Mouse (Mus musculus) stomach, embryonic 14.5 days (tissue): Measurements from ENCODE around the gene Gm20518. TPM values are rescaled to one million over a fixed set of nuclear protein-coding genes. Genes with fewer than 3 reads are reported as not detected.
A peak's percentile ranks its signal among the peaks of the same experiment; 100 is the strongest.

Experiments used
- ATAC-seq: fragments of 200-750 bp; cut with Nextera tagmentation; 2 replicates; pipeline ENCODE4 v1.8.0; 2017; ENCODE audit warnings: low read depth, moderate TSS enrichment; ENCODE audit not compliant: insufficient number of reproducible peaks, insufficient read depth, low FRiP score
- H3K27ac ChIP-seq: fragments of 300-500 bp; sonication (generic); 2 replicates; pipeline ENCODE4 v1.5.1; 2014; ENCODE audit warnings: mild to moderate bottlenecking, low read length, moderate library complexity, mixed read lengths
- H3K27me3 ChIP-seq: fragments of 300-500 bp; sonication (generic); 2 replicates; pipeline ENCODE4 v1.6.1; 2014; ENCODE audit warnings: low read length, control low read depth, mixed read lengths; ENCODE audit not compliant: control insufficient read depth, insufficient read depth
- H3K36me3 ChIP-seq: fragments of 300-500 bp; sonication (generic); 2 replicates; pipeline ENCODE4 v1.6.1; 2014; ENCODE audit warnings: mild to moderate bottlenecking, control low read depth, low read length, moderate library complexity, mixed read lengths; ENCODE audit not compliant: control insufficient read depth, insufficient read depth
- H3K4me1 ChIP-seq: fragments of 300-500 bp; sonication (generic); 2 replicates; pipeline ENCODE4 v1.6.1; 2014; ENCODE audit warnings: low read length, control low read depth, mixed read lengths; ENCODE audit not compliant: control insufficient read depth, insufficient read depth
- H3K4me2 ChIP-seq: fragments of 300-500 bp; sonication (generic); replicated peaks from 2 replicates; pipeline ENCODE4 v1.6.1; 2014; ENCODE audit warnings: low read depth, low read length, control low read depth
- H3K4me3 ChIP-seq: fragments of 300-500 bp; sonication (generic); 2 replicates; pipeline ENCODE4 v1.5.1; 2014; ENCODE audit warnings: low read depth, low read length, control low read depth
- H3K9ac ChIP-seq: fragments of 300-500 bp; sonication (generic); replicated peaks from 2 replicates; pipeline ENCODE4 v1.6.1; 2014; ENCODE audit warnings: low read depth, mild to moderate bottlenecking, control low read depth, low read length, moderate library complexity, mixed read lengths
- H3K9me3 ChIP-seq: fragments of 300-500 bp; sonication (generic); 2 replicates; pipeline ENCODE4 v1.6.1; 2016; ENCODE audit warnings: low read depth, low read length, control low read depth; ENCODE audit not compliant: control insufficient read depth
- WGBS: fragments of 180-500 bp; shearing (Covaris S2); extraction: QIAGEN DNeasy Blood & Tissue Kit; methylation state at CpG from one replicate; pipeline ENCODE4 v1.1.7; 2014; 5-methylcytosine and 5-hydroxymethylcytosine counted together
- polyA plus RNA-seq: library from polyadenylated mRNA; unstranded; fragments of >200 nt; fragmentation: Nextera tagmentation; extraction: Ambion mirVana; gene quantifications from 2 replicates; pipeline ENCODE4 v1.2.1, GENCODE M21; 2014

Gm20518 gene
- polyA plus RNA-seq, 1 experiment from 2014 or later = 0.41 TPM

DNA sequence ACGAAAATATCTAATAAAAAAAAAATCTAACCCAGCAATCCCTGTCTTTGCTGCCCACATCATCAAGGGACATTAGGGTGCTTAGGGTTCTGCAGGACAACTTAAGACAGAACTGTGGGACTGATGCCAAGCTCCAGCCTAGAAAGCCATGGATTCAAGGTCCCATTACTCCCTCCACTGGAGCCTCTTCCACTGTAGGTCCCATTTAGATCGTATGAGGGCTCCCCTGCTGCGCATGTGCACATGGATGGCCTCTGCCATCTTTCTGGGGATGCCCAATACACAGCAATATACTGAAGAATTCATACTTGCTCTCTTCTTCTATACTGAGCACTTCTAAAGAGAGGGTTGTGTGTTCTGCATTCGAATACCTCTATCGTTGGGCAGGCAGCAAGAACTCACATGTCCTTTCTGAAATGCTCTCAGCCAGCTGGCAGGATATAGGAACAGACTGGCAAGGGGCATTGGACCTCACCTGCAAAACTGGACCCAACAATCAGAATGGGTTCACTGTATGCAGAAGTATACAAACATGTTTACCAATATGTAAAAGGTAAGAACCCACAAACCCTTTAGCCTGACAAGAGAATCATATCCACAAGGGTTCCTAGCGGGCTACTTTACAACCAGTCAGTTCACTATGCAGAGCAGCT is 1.7 kb downstream of the Gm20518 start:
- ATAC-seq = no peak
- Histone ChIP-seq H3K9me3 (no peaks in the 10 kb centered on the region), H3K4me1 (peaks cover 12% of the 10 kb centered on the region), H3K27me3 (no peaks in the 10 kb centered on the region), H3K4me2 (peak overlapping the region; percentile 81), H3K27ac (no peak overlapping the region), H3K36me3 (no peaks in the 10 kb centered on the region), H3K4me3 (peak overlapping the region; percentile 98; the same call in 1 of the 2 replicates), H3K9ac (0 out of 2 replicates have a peak overlapping the region, but pooled peaks have one; percentile 94)
- WGBS = 87% methylated on average over 6 of the region's 6 CpGs

DNA sequence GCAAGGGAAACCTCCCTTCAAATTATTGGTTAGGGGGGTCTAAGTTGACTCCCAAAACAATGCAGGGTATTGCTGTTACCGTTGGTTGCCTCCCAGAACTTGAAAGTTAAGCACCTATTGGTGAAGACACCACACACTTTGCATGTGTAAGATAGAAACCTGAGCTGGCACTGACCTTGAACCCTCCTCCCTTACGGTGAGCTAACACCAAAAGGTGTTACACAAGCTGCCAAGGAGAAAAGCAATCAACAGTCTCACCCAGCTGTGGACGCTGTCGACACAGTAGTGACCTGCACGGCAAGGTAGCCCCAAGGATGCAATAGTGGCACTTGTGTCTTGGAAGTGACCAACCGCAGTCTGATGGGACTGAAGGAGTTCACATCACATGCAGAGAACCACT is 7.4 kb downstream of the Gm20518 start:
- Histone ChIP-seq H3K36me3 (no peaks in the 10 kb centered on the region; the same call in 1 of the 2 replicates), H3K9me3 (no peaks in the 10 kb centered on the region), H3K4me3 (no peak overlapping the region), H3K4me1 (no peaks in the 10 kb centered on the region), H3K27me3 (no peaks in the 10 kb centered on the region), H3K27ac (no peak overlapping the region), H3K4me2 (no peak overlapping the region), H3K9ac (no peak overlapping the region)
- WGBS = 68% methylated on average over 6 of the region's 6 CpGs
- no peak for ATAC-seq

DNA sequence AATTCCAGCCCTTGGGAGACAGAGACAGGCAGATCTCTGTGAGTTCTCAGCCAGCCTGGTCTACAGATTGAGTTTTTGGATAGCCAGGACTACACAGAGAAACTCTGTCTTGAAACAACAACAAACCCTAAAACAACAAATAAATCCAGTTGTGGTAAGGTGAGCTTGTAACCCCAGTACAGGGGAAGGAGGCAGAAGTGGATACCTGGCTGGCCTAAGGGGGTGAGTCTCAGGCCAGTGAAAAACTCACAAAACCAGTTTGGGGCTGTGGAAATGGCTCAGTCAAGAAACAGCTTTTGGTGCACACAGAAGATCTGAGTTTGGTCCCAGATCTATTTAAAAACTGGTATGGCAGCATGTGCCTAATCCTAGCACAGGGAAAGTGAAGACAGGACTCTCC is 9.3 kb downstream of the Gm20518 start:
- no peak overlapping the region for H3K4me2 ChIP-seq
- H3K36me3 ChIP-seq = no peaks in the 10 kb centered on the region; the same call in 1 of the 2 replicates
- H3K4me3 ChIP-seq = no peak overlapping the region
- ATAC-seq = no peak
- H3K27ac ChIP-seq = 0 out of 2 replicates have a peak overlapping the region, but pooled peaks have one; percentile 23
- no peaks in the 10 kb centered on the region for H3K27me3 ChIP-seq
- no peaks in the 10 kb centered on the region for H3K4me1 ChIP-seq
- H3K9ac ChIP-seq = no peak overlapping the region
- no peaks in the 10 kb centered on the region for H3K9me3 ChIP-seq

DNA sequence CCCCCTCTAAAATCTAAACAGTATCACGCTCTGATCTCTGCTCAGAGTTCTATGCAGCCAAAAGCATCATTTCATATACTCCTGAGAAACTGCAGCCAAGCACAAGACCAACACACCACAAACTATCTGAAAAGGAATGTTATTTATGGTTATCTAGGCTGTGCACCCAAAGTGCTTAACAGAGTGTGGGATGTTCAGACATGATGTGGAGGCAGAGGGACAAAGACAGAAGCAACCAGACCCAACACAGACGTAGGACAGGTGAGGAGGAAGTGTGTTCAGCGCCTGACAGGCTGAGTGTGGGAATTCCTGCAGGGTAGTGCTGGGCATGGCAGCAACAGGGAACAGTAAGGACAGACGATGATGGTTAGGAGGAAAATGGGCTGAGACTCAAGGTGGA is 11.9 kb downstream of the Gm20518 start:
- H3K4me2 ChIP-seq = no peak overlapping the region
- no peaks in the 10 kb centered on the region for H3K9me3 ChIP-seq
- no peak overlapping the region for H3K9ac ChIP-seq
- no peak overlapping the region for H3K27ac ChIP-seq
- no peak overlapping the region for H3K4me3 ChIP-seq
- no peak for ATAC-seq
- no peaks in the 10 kb centered on the region for H3K27me3 ChIP-seq
- 81% methylated on average over 4 of the region's 4 CpGs for WGBS
- H3K4me1 ChIP-seq = no peaks in the 10 kb centered on the region
- H3K36me3 ChIP-seq = no peaks in the 10 kb centered on the region; the same call in 1 of the 2 replicates

DNA sequence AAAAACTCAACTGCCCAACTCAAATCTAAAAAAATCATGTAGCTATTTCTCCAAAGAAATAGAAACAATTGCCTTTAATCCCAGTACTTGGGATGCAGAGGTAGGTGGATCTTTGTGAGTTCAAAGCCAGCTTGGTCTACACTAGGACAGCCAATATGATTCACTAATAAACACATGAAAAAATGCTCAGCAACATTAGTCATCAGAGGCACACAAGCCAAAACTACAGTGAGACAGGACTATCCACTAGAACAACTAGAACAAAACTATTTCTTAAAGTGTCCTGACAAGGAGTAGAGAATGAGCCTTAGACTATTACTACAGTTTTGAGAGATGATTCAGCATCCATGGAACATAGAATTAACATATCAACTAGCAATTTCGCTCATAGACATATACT is 15.4 kb downstream of the Gm20518 start:
- Histone ChIP-seq H3K9me3 (no peaks in the 10 kb centered on the region), H3K9ac (no peak overlapping the region), H3K4me2 (no peak overlapping the region), H3K27ac (no peak overlapping the region), H3K27me3 (no peaks in the 10 kb centered on the region), H3K4me3 (no peak overlapping the region), H3K4me1 (no peaks in the 10 kb centered on the region), H3K36me3 (peaks cover 15% of the 10 kb centered on the region)
- no peak for ATAC-seq
- WGBS = 97% methylated on average over 1 of the region's 1 CpGs

DNA sequence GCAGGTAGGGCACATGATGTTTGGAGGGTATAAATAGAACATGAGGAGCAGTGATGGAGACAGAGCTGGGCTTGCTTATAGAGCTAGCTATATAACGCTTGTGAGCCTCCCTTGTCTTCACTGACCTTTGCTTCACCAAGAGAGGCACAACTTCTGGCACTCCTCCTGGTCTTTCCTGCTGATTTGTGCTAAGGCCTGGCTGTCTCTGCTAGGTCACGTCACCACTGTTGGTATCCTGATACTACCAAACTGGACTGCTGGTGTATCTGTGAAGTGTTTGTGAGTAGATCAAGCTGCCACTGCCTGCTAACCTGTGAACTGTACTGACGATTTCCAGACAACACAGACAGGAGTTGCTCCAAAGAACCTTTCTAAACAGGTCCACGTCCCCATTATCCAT is 16.3 kb downstream of the Gm20518 start:
- no peaks in the 10 kb centered on the region for H3K27me3 ChIP-seq
- H3K27ac ChIP-seq = no peak overlapping the region
- 81% methylated on average over 4 of the region's 4 CpGs for WGBS
- no peak overlapping the region for H3K4me2 ChIP-seq
- no peak overlapping the region for H3K4me3 ChIP-seq
- H3K4me1 ChIP-seq = no peaks in the 10 kb centered on the region
- no peak for ATAC-seq
- H3K36me3 ChIP-seq = peaks cover 23% of the 10 kb centered on the region
- H3K9me3 ChIP-seq = no peaks in the 10 kb centered on the region
- no peak overlapping the region for H3K9ac ChIP-seq

DNA sequence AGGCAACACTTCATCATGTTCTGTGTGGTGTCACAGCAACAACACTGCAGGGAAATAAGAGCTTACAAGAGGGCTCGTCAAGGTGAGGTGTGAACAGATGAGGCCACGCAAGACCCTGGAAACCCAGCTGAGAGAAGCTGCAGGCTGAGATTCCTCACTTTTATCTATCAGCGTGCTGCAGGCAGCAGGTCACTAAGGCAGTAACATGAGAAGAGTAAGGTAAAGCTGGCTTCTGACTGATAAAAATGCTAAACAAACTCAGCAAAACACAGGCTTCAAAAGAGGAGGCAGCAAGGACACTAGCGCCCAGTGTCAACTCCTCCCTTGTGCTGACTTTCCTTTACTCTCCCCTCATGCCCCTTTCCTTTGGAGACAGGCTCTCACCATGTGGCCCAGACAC is 18.5 kb downstream of the Gm20518 start:
- no peaks in the 10 kb centered on the region for H3K9me3 ChIP-seq
- H3K36me3 ChIP-seq = peaks cover 32% of the 10 kb centered on the region
- no peak overlapping the region for H3K4me3 ChIP-seq
- no peak overlapping the region for H3K9ac ChIP-seq
- no peaks in the 10 kb centered on the region for H3K4me1 ChIP-seq
- H3K27ac ChIP-seq = no peak overlapping the region
- no peak overlapping the region for H3K4me2 ChIP-seq
- no peaks in the 10 kb centered on the region for H3K27me3 ChIP-seq
- ATAC-seq = no peak
- 40% methylated on average over 4 of the region's 4 CpGs for WGBS

DNA sequence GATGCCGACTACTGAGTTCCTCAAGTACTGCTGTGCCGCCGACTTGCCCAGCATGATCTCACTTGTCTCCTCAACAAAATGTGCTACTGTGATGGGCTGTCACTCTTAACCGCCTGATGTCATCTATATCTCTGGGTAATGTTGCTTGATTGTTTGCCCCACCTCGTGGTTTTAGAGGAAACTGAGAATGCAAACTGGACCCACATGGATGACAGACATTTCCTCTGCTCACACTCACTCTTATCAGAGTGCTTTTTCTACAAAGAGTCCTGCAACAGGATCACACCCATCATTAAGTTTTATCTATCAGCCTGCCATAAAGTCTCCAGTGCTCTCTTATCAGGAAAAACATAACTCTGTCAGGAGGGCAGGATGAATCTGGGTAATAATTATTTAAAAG is 20.2 kb downstream of the Gm20518 start:
- no peak for ATAC-seq
- 77% methylated on average over 5 of the region's 5 CpGs for WGBS
- Histone ChIP-seq H3K36me3 (peaks cover 32% of the 10 kb centered on the region), H3K4me3 (no peak overlapping the region), H3K27me3 (no peaks in the 10 kb centered on the region), H3K9ac (no peak overlapping the region), H3K27ac (no peak overlapping the region), H3K9me3 (no peaks in the 10 kb centered on the region), H3K4me2 (no peak overlapping the region), H3K4me1 (no peaks in the 10 kb centered on the region)

DNA sequence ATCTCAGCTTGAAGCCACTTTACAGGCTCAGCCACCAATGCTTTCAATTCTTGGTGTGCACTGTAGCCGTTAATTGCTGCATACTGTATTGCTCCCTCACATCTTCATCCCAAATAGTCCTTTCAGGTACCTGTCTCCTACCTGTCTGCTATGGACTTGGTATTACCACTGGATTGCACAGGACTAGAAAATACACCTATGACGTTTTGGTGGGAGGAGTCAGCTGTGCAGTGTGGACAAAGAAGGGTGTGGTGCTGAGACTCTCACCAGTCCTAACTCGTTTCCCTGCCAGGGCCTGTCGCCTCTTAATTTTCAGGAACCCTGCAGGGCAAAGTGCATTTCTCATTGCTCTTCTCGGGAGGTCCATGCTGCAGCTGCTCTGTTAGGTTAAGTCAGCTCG is 25.7 kb downstream of the Gm20518 start:
- H3K4me3 ChIP-seq = no peak overlapping the region
- H3K9ac ChIP-seq = no peak overlapping the region
- ATAC-seq = 0 out of 2 replicates have a peak, but pooled peaks have one; percentile 79
- H3K4me2 ChIP-seq = no peak overlapping the region
- no peak overlapping the region for H3K27ac ChIP-seq
- no peaks in the 10 kb centered on the region for H3K4me1 ChIP-seq
- H3K36me3 ChIP-seq = peaks cover 14% of the 10 kb centered on the region
- H3K27me3 ChIP-seq = no peaks in the 10 kb centered on the region
- 66% methylated on average over 6 of the region's 6 CpGs for WGBS
- H3K9me3 ChIP-seq = no peaks in the 10 kb centered on the region
